22 mouse cellular contexts compared by ENCODE assay signal in the genomic region with DNA sequence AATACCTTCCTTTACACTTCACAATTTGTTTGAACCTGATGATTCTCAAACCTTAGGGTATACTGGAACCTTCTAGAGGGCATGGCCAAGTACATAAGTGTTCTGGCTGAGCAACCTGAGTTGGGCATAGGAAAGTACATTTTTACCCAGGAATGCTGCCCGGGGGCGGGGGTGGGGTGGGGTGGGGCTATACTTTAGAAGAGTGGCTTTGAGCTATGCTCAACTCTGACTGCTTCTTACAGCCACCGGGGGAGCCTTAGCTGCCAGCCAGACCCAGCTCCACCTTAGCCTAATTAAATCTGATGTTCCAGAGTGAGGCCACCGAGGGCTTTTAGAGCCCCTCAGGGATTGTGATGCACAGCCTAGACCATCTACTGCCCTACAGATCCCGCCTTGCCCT. TPM values are rescaled to one million over a fixed set of nuclear protein-coding genes. Genes with fewer than 3 reads are reported as not detected.
"Had no signal": no experiment of that assay in that cellular context is flagged by ENCODE, and none has a peak within 500 bp of the region (broad histone marks: within the 10 kb centered on the region; RNA-seq: fewer than 3 reads in every experiment).

No protein-coding gene starts in this region.

- H3K36me3 ChIP-seq: liver, embryonic 13.5 days; liver, embryonic 15.5 days; midbrain, embryonic 13.5 days; midbrain, embryonic 15.5 days; neural tube, embryonic 12.5 days; stomach, embryonic 15.5 days had no signal

- H3K4me1 ChIP-seq: liver, embryonic 13.5 days; liver, embryonic 15.5 days; megakaryocyte, embryonic 14.5 days; midbrain, embryonic 13.5 days; midbrain, embryonic 15.5 days; neural tube, embryonic 12.5 days; stomach, embryonic 15.5 days had no signal

- ATAC-seq: liver, postnatal 0 days; midbrain, embryonic 13.5 days; midbrain, embryonic 15.5 days had no signal

- H3K9ac ChIP-seq: liver, embryonic 13.5 days; liver, embryonic 15.5 days; liver, postnatal 0 days; midbrain, embryonic 13.5 days; midbrain, embryonic 15.5 days; neural tube, embryonic 12.5 days; stomach, embryonic 15.5 days had no signal

- H3K4me3 ChIP-seq: liver, embryonic 13.5 days; liver, embryonic 15.5 days; midbrain, embryonic 13.5 days; midbrain, embryonic 15.5 days; neural tube, embryonic 12.5 days; stomach, embryonic 15.5 days had no signal

- H3K27ac ChIP-seq: liver, embryonic 13.5 days; liver, embryonic 15.5 days; macrophage; midbrain, embryonic 13.5 days; midbrain, embryonic 15.5 days; neural tube, embryonic 12.5 days; stomach, embryonic 15.5 days; stomach, postnatal 0 days had no signal

- DNase-seq: liver, embryonic 13.5 days; liver, postnatal 0 days; lung, adult 2 months; lung, postnatal 14 days; right cerebral cortex, postnatal 14 days; thymus, adult 2 months; thymus, postnatal 25 days; thymus, postnatal 4 days had no signal

- H3K27me3 ChIP-seq: liver, embryonic 13.5 days; liver, embryonic 15.5 days; megakaryocyte, embryonic 14.5 days; midbrain, embryonic 13.5 days; midbrain, embryonic 15.5 days; neural tube, embryonic 12.5 days; stomach, embryonic 15.5 days had no signal

- H3K4me2 ChIP-seq: liver, embryonic 13.5 days; liver, embryonic 15.5 days; midbrain, embryonic 11.5 days; midbrain, embryonic 13.5 days; midbrain, embryonic 15.5 days; neural tube, embryonic 12.5 days; stomach, embryonic 15.5 days had no signal

- H3K9me3 ChIP-seq: liver, embryonic 13.5 days; liver, embryonic 15.5 days; midbrain, embryonic 13.5 days; midbrain, embryonic 15.5 days; neural tube, embryonic 12.5 days; stomach, embryonic 15.5 days had no signal

RNA-seq across cellular contexts. Expression of gene Themis3, which starts 13.4 kb away (rescaled TPM):
- polyA plus RNA-seq: liver, embryonic 13.5 days; liver, embryonic 15.5 days; macrophage; midbrain, embryonic 11.5 days; midbrain, embryonic 13.5 days; midbrain, embryonic 15.5 days; midbrain, postnatal 0 days; neural tube, embryonic 12.5 days; neural tube, embryonic 14.5 days; spleen, adult 2 months; testis, adult 2 months; thymus, adult 2 months; urinary bladder, adult 2 months had no signal
